Mouse (Mus musculus) lung, embryonic 14.5 days (tissue): Measurements from ENCODE around the gene Stag2. TPM values are rescaled to one million over a fixed set of nuclear protein-coding genes. Genes with fewer than 3 reads are reported as not detected.
A peak's percentile ranks its signal among the peaks of the same experiment; 100 is the strongest.

Experiments used
- ATAC-seq: fragments of 200-750 bp; cut with Nextera tagmentation; 2 replicates; pipeline ENCODE4 v1.8.0; 2017; ENCODE audit warnings: mild to moderate bottlenecking, moderate TSS enrichment, moderate library complexity; ENCODE audit not compliant: insufficient read depth
- DNase-seq: peaks from one replicate; pipeline ENCODE4 v3.0.0-alpha.2; 2015
- H3K27ac ChIP-seq: fragments of 300-500 bp; sonication (generic); 2 replicates; pipeline ENCODE4 v1.5.1; 2014; ENCODE audit warnings: low read depth, mild to moderate bottlenecking, moderate library complexity
- H3K27me3 ChIP-seq: fragments of 300-500 bp; sonication (generic); 2 replicates; pipeline ENCODE4 v1.6.1; 2014; ENCODE audit warnings: low read length, control low read depth; ENCODE audit not compliant: insufficient read depth
- H3K36me3 ChIP-seq: fragments of 300-500 bp; sonication (generic); 2 replicates; pipeline ENCODE4 v1.6.1; 2014; ENCODE audit warnings: control low read depth; ENCODE audit not compliant: insufficient read depth
- H3K4me1 ChIP-seq: fragments of 300-500 bp; sonication (generic); 2 replicates; pipeline ENCODE4 v1.6.1; 2014; ENCODE audit warnings: antibody characterized with exemption, control low read depth; ENCODE audit not compliant: insufficient read depth
- H3K4me2 ChIP-seq: fragments of 300-500 bp; sonication (generic); 2 replicates; pipeline ENCODE4 v1.6.1; 2014; ENCODE audit warnings: mild to moderate bottlenecking
- H3K4me3 ChIP-seq: fragments of 300-500 bp; sonication (generic); 2 replicates; pipeline ENCODE4 v1.5.1; 2014; ENCODE audit warnings: low read depth, low read length
- H3K9ac ChIP-seq: fragments of 300-500 bp; sonication (generic); 2 replicates; pipeline ENCODE4 v1.6.1; 2014
- H3K9me3 ChIP-seq: fragments of 300-500 bp; sonication (generic); 2 replicates; pipeline ENCODE4 v1.6.1; 2016; ENCODE audit warnings: low read depth, low read length, control low read depth
- CTCF ChIP-seq: IDR thresholded peaks from 2 replicates; pipeline ENCODE4 v1.5.1; 2016; ENCODE audit warnings: antibody characterized with exemption, low read depth
- WGBS: fragments of 180-500 bp; shearing (Covaris S2); extraction: QIAGEN DNeasy Blood & Tissue Kit; methylation state at CpG from one replicate; pipeline ENCODE4 v1.1.7; 2014; 5-methylcytosine and 5-hydroxymethylcytosine counted together
- polyA plus RNA-seq: library from polyadenylated mRNA; unstranded; fragments of >200 nt; fragmentation: Nextera tagmentation; extraction: Ambion mirVana; gene quantifications from 2 replicates; pipeline ENCODE4 v1.2.1, GENCODE M21; 2014

Stag2 gene
- polyA plus RNA-seq, 1 experiment from 2014 or later = 64.3 TPM

- H3K4me2 ChIP-seq = no peak overlapping the region
- H3K27ac ChIP-seq = no peak overlapping the region
- H3K9ac ChIP-seq = no peak overlapping the region
- no peaks in the 10 kb centered on the region for H3K9me3 ChIP-seq
- H3K36me3 ChIP-seq = peaks cover 16% of the 10 kb centered on the region
- no peaks in the 10 kb centered on the region for H3K4me1 ChIP-seq
- H3K27me3 ChIP-seq = no peaks in the 10 kb centered on the region
- H3K4me3 ChIP-seq = no peak overlapping the region
- WGBS = 90% methylated on average over 10 of the region's 10 CpGs
- no peak for TF ChIP-seq CTCF
- ATAC-seq (no peak), DNase-seq (no peak)
Measured at GRCm38 (mm10) chrX:42250342-42250741, 101.2 kb downstream of the Stag2 start.

GRCm38 (mm10) chrX:42272713-42273112 is 123.6 kb downstream of the Stag2 start:
- H3K27ac ChIP-seq = no peak overlapping the region
- no peak overlapping the region for H3K4me2 ChIP-seq
- ATAC-seq (no peak), DNase-seq (peak; percentile 61)
- H3K36me3 ChIP-seq = peaks cover 17% of the 10 kb centered on the region
- H3K4me1 ChIP-seq = no peaks in the 10 kb centered on the region
- H3K27me3 ChIP-seq = no peaks in the 10 kb centered on the region
- no peak overlapping the region for H3K9ac ChIP-seq
- no peak overlapping the region for H3K4me3 ChIP-seq
- no peaks in the 10 kb centered on the region for H3K9me3 ChIP-seq
- TF ChIP-seq CTCF = peak; percentile 43

- H3K9ac ChIP-seq = no peak overlapping the region
- H3K4me1 ChIP-seq = no peaks in the 10 kb centered on the region
- H3K27ac ChIP-seq = no peak overlapping the region
- no peaks in the 10 kb centered on the region for H3K36me3 ChIP-seq
- ATAC-seq = no peak
- no peak for DNase-seq
- H3K4me3 ChIP-seq = no peak overlapping the region
- no peak overlapping the region for H3K4me2 ChIP-seq
- 56% methylated on average over 3 of the region's 3 CpGs for WGBS
- H3K9me3 ChIP-seq = no peaks in the 10 kb centered on the region
- no peak for TF ChIP-seq CTCF
- H3K27me3 ChIP-seq = no peaks in the 10 kb centered on the region
Measured at GRCm38 (mm10) chrX:42290215-42290614, 141.1 kb downstream of the Stag2 start.

GRCm38 (mm10) chrX:42315231-42315630 is 166.1 kb downstream of the Stag2 start:
- no peak for TF ChIP-seq CTCF

GRCm38 (mm10) chrX:42320424-42320823 is 171.3 kb downstream of the Stag2 start:
- no peak for TF ChIP-seq CTCF
- ATAC-seq (no peak), DNase-seq (no peak)
- no peak overlapping the region for H3K4me3 ChIP-seq
- no peak overlapping the region for H3K4me2 ChIP-seq
- no peaks in the 10 kb centered on the region for H3K36me3 ChIP-seq
- 51% methylated on average over 5 of the region's 5 CpGs for WGBS
- H3K9me3 ChIP-seq = no peaks in the 10 kb centered on the region
- H3K4me1 ChIP-seq = 0 out of 2 replicates have a peak, but pooled peaks cover 4% of the 10 kb centered on the region
- H3K9ac ChIP-seq = no peak overlapping the region
- no peaks in the 10 kb centered on the region for H3K27me3 ChIP-seq
- no peak overlapping the region for H3K27ac ChIP-seq

More at GRCm38 (mm10) chrX:42315231-42315630, 166.1 kb downstream of the Stag2 start:
- H3K9ac ChIP-seq = no peak overlapping the region
- H3K4me3 ChIP-seq = no peak overlapping the region
- H3K4me1 ChIP-seq = no peaks in the 10 kb centered on the region
- H3K27me3 ChIP-seq = no peaks in the 10 kb centered on the region
- no peaks in the 10 kb centered on the region for H3K9me3 ChIP-seq
- H3K36me3 ChIP-seq = no peaks in the 10 kb centered on the region
- no peak overlapping the region for H3K27ac ChIP-seq
- no peak overlapping the region for H3K4me2 ChIP-seq
- ATAC-seq = peak; percentile 98
- DNase-seq = peak; percentile 75
- 38% methylated on average over 3 of the region's 3 CpGs for WGBS

GRCm38 (mm10) chrX:42321200-42321773 is 172.2 kb downstream of the Stag2 start:
- no peak overlapping the region for H3K27ac ChIP-seq
- no peak overlapping the region for H3K4me3 ChIP-seq
- H3K4me1 ChIP-seq = 0 out of 2 replicates have a peak, but pooled peaks cover 4% of the 10 kb centered on the region
- no peaks in the 10 kb centered on the region for H3K27me3 ChIP-seq
- 19% methylated on average over 9 of the region's 9 CpGs for WGBS
- peak; percentile 78; the same call in 1 of the 2 replicates for ATAC-seq
- no peaks in the 10 kb centered on the region for H3K9me3 ChIP-seq
- H3K4me2 ChIP-seq = 0 out of 2 replicates have a peak overlapping the region, but pooled peaks have one; percentile 12
- no peak overlapping the region for H3K9ac ChIP-seq
- DNase-seq = peak; percentile 61
- no peaks in the 10 kb centered on the region for H3K36me3 ChIP-seq
- no peak for TF ChIP-seq CTCF

- no peak for ATAC-seq
- 65% methylated on average over 3 of the region's 3 CpGs for WGBS
Measured at GRCm38 (mm10) chrX:42324848-42325247, 175.7 kb downstream of the Stag2 start.

More at GRCm38 (mm10) chrX:42324848-42325247, 175.7 kb downstream of the Stag2 start:
- no peak overlapping the region for H3K4me3 ChIP-seq
- no peaks in the 10 kb centered on the region for H3K9me3 ChIP-seq
- DNase-seq = no peak
- no peak for TF ChIP-seq CTCF
- H3K9ac ChIP-seq = no peak overlapping the region
- no peak overlapping the region for H3K27ac ChIP-seq
- H3K36me3 ChIP-seq = no peaks in the 10 kb centered on the region
- 0 out of 2 replicates have a peak, but pooled peaks cover 4% of the 10 kb centered on the region for H3K4me1 ChIP-seq
- H3K4me2 ChIP-seq = no peak overlapping the region
- H3K27me3 ChIP-seq = no peaks in the 10 kb centered on the region

Other genes with a start within 250 kb of the Stag2 start
- gene Thoc2, start 228.6 kb upstream of the Stag2 start, polyA plus RNA-seq = 87.6 and 89.0 TPM in 2 replicates
- gene Xiap, start 89.6 kb upstream of the Stag2 start, polyA plus RNA-seq = 20.8 and 23.0 TPM in 2 replicates